Mouse (Mus musculus): ENCODE results near the gene Mrps33.

The Mrps33 gene

GRCm38 (mm10) chr6:39780857-39781666, 29.7 kb downstream of the Mrps33 start:
- no peak for DNase-seq (ENCODE audit: low read depth in 1 of 2, low spot score in 2 of 2)

GRCm38 (mm10) chr6:39778506-39778905, 32.3 kb downstream of the Mrps33 start:
- no peak for DNase-seq (ENCODE audit: low read depth in 1 of 2, low spot score in 2 of 2)

GRCm38 (mm10) chr6:39776275-39776674, 34.5 kb downstream of the Mrps33 start:
- DNase-seq (ENCODE audit: low read depth in 1 of 2, low spot score in 2 of 2), result no peak

- no peak for DNase-seq (ENCODE audit: low read depth in 1 of 2, low spot score in 2 of 2)
These were observed 35.8 kb downstream of the Mrps33 start for GRCm38 (mm10) chr6:39775029-39775428.

GRCm38 (mm10) chr6:39757229-39757628, 53.6 kb downstream of the Mrps33 start:
- no peak for DNase-seq (ENCODE audit: low read depth in 1 of 2, low spot score in 2 of 2)

All from monocyte, adult 2 months (primary cell).